Mouse (Mus musculus) colon, adult 2 months (tissue): ENCODE measurements around the gene Spaca6. TPM values are rescaled to one million over a fixed set of nuclear protein-coding genes. Genes with fewer than 3 reads are reported as not detected.

Source experiments
- polyA plus RNA-seq: library from polyadenylated mRNA; depleted of rRNA; stranded (reverse); fragments of >200 nt; gene quantifications from 2 replicates; pipeline ENCODE4 v1.2.3, GENCODE M21; 2012; rRNA removed

Gene Spaca6
- 13.5 and 14.3 TPM in 2 replicates for polyA plus RNA-seq

DNA sequence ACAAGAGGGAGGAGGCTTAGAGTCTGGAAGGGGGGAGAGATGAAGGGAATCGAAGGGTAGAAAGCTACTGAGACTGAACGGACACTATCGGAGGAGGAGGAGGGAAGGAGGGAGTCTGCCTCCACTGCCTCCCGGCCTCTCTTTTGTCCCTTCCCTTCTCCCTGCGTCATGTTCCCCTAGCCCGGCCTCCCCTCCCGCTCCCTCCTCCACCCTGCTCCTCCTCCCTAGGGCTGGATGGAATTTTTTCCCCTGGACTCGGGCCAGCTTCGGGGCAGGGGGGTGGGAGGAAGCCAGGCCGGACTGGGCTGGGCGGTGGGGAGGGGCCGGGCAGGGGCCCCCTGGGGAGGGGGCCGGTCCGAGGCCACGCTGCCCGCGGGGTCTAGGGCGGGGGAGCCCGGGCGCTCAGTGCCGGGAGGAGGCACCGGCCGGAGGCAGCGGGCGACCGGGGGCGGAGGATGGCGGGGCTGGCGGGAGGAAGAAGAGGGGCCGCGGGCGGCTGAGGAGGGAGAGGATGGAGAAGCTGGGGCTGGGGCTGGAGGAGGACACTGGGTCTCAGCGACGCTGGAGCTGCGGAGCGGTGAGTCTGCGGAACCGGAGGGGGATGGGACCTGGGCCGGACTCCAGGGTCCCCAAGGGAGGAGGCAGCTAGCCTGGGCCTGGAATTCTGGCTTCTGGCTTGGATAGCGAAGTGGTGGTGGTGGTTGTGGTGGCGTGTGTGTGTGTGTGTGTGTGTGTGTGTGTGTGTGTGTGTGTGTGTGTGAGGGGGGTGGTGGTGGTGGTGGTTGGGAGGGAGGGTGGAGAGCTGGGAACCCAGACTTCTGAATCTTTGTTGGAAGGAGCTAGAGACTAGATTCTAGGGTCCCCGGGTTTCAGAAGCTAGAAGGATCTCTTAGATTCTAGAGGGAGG is at the start of gene Spaca6:
Gene Spaca6 (plus strand): TSS at position 408 of the 907 bp plus-strand sequence.

DNA sequence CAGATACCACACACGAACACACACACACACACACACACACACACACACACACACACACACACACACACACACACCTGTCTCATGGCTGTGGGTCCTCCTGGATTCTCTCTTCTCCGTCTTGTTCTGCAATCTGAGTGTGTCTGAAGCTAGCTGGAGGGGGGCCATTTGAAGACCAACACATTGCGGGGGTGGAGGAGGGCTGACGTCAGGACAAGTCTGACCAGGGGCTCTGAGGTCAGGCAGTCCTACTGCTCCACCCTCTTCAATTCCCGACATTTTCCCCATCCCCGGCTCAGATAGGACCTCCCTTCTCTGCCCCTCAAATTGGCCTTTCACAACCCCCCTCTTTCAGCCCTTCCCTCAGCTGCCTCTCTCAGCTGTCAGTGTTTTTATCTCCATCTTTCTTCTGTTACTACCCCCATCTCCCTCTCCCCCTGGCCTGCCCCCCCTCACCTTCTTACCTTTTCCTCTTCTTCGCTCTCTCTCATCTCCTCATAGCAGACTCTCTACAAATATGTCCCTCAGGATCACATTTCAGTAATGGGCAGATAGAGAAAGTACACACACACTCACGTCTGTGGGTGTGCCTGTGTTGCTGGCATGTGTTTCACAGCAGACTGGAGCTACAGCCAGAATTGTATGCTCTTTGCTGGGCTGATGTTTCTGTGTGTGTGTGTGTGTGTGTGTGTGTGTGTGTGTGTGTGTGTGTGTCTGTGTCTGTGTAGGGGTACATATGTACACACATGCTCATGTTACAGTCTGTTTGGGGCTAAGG is 28.3 kb downstream of the Spaca6 start, which contains the start of gene Has1:
Gene Has1 (minus strand): TSS at position 142 of the 775 bp plus-strand sequence.

GRCm38 (mm10) chr17:17883840-17884239 is 56.9 kb downstream of the Spaca6 start, which contains the start of gene Fpr1:
Fpr1 (minus strand) TSS chr17:17883940.

DNA sequence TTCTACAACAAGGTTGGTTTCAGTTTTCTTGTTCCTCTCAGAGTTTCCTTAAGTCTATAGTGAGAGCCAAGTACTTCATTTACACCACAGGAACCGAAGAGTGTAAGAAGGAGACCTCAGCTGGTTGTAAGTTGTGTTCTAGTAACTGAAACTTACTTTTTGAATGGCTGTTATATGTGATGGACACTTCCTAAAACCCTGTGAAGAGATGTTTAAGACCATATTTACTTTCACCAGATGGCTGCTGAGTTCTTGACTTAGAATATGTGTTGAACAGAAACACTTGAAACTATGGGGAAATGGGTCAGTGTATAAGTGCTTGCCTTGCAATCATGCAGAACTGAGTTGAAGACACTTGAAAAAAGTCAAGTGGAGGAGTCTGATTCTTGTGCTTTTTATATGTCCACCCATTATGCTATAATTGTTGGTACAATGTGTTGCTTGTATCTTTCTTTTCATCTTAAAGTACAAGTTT is 60.9 kb downstream of the Spaca6 start, which contains the start of the genes Fpr2 and Fpr3:
Gene Fpr2 (plus strand): TSS at position 51 of the 475 bp plus-strand sequence.
Gene Fpr3 (plus strand): TSS at position 79 of the 475 bp plus-strand sequence.

Other genes with a start within 250 kb of the Spaca6 start
- 5.7 and 6.1 TPM in 2 replicates for gene Lnpep, start 202.1 kb upstream of the Spaca6 start, polyA plus RNA-seq
- gene Vmn2r90, start 123.4 kb upstream of the Spaca6 start, polyA plus RNA-seq: not detected in 2 replicates
- 0.45 and 0.58 TPM in 2 replicates for gene Has1, start 28.0 kb downstream of the Spaca6 start, polyA plus RNA-seq
- gene Fpr1, start 56.8 kb downstream of the Spaca6 start, polyA plus RNA-seq: 0.14 and 0.19 TPM in 2 replicates
- 0.14 and 0.16 TPM in 2 replicates for gene Fpr2, start 60.7 kb downstream of the Spaca6 start, polyA plus RNA-seq
- not detected in 2 replicates for gene Fpr3, start 60.7 kb downstream of the Spaca6 start, polyA plus RNA-seq
- gene Fpr-rs4, start 194.6 kb downstream of the Spaca6 start, polyA plus RNA-seq: not detected in 2 replicates
- not detected in 2 replicates for gene Vmn2r124, start 222.3 kb downstream of the Spaca6 start, polyA plus RNA-seq